Mouse (Mus musculus): Measurements from ENCODE around the gene Dmd. TPM values are rescaled to one million over a fixed set of nuclear protein-coding genes. Genes with fewer than 3 reads are reported as not detected.

Gene Dmd
- total and polyA plus RNA-seq, 2 experiments from 2014 or later: 17.1 to 55.1 TPM

- Histone ChIP-seq H3K4me1 (ENCODE audit: insufficient read depth) (no peaks in the 10 kb centered on the region), H3K4me3 (ENCODE audit: low read depth, low read length) (no peak within 1 kb of the TSS), H3K9ac (no peak within 1 kb of the TSS), H3K9me3 (ENCODE audit: low read length) (no peaks in the 10 kb centered on the region), H3K27me3 (ENCODE audit: insufficient read depth, low read length) (no peaks in the 10 kb centered on the region), H3K36me3 (ENCODE audit: insufficient read depth) (no peaks in the 10 kb centered on the region), H3K27ac (ENCODE audit: low read depth, low read length) (no peak within 1 kb of the TSS), H3K4me2 (ENCODE audit: low read depth) (no peak within 1 kb of the TSS)
- DNase-seq: no peak
- ATAC-seq: no peak
- TF ChIP-seq CTCF (IDR thresholded peaks at IDR 0.05; ENCODE audit: low read depth): no peak
- WGBS: 93% methylated on average over 2 of the region's 2 CpGs
These were observed 2300.7 kb downstream of the Dmd start, which contains the start of gene Fthl17a for GRCm38 (mm10) chrX:85249379-85249778. Gene Fthl17a (plus strand): TSS chrX:85249679.

All from forebrain, postnatal 0 days (tissue).